8 mouse cellular contexts compared by ENCODE assay signal in genomic region chr2:118546798-118547165, GRCm38 (mm10). TPM values are rescaled to one million over a fixed set of nuclear protein-coding genes. Genes with fewer than 3 reads are reported as not detected.
A peak's percentile ranks its signal among the peaks of the same experiment; 100 is the strongest.
DNase-seq lines count a peak whose midpoint lies in the region; ATAC-seq and TF ChIP-seq lines count a peak whose summit lies in the region.

No protein-coding gene starts in this region.

- H3K4me3 ChIP-seq in kidney, embryonic 16.5 days (ENCODE audit: low read length) = no peak overlapping the region; the same call in 1 of the 2 replicates
- H3K4me3 ChIP-seq in bone marrow macrophage, adult 2 months (ENCODE audit: insufficient read depth, low read length) = no peak overlapping the region
- peak overlapping the region; percentile 92; the same call in 1 of the 2 replicates for H3K4me3 ChIP-seq in limb, embryonic 12.5 days (replicated peaks)

- 61% methylated on average over 3 of the region's 3 CpGs for WGBS in kidney, embryonic 16.5 days
- 61% methylated on average over 3 of the region's 3 CpGs for WGBS in limb, embryonic 12.5 days

- no peaks in the 10 kb centered on the region for H3K9me3 ChIP-seq in kidney, embryonic 16.5 days (ENCODE audit: low read length)
- no peaks in the 10 kb centered on the region for H3K9me3 ChIP-seq in limb, embryonic 12.5 days

- TF ChIP-seq CTCF in bone marrow macrophage, adult 2 months (IDR thresholded peaks at IDR 0.05; ENCODE audit: low read depth, low read length) = no peak

- 0 out of 2 replicates have a peak, but pooled peaks cover 3% of the 10 kb centered on the region for H3K27me3 ChIP-seq in kidney, embryonic 16.5 days (ENCODE audit: insufficient read depth, low read length)
- no peaks in the 10 kb centered on the region for H3K27me3 ChIP-seq in limb, embryonic 12.5 days

- peak overlapping the region; percentile 80 for H3K9ac ChIP-seq in kidney, embryonic 16.5 days (replicated peaks; ENCODE audit: low read length)
- H3K9ac ChIP-seq in limb, embryonic 12.5 days (replicated peaks) = 0 out of 2 replicates have a peak overlapping the region, but pooled peaks have one; percentile 31

- DNase-seq in embryo, embryonic 9.5 days (ENCODE audit: extremely low spot score) = peak; percentile 8
- DNase-seq in embryo, embryonic 11 days = no peak
- no peak for DNase-seq in kidney, adult 18-20 months
- no peak for DNase-seq in right cerebral cortex, postnatal 4 days
- DNase-seq in right cerebral cortex, postnatal 14 days = no peak

- ATAC-seq in kidney, embryonic 16.5 days (ENCODE audit: low FRiP score, low TSS enrichment) = no peak
- no peak for ATAC-seq in limb, embryonic 12.5 days (ENCODE audit: insufficient number of reproducible peaks, insufficient read depth, low FRiP score, low TSS enrichment, low read depth)

- H3K4me2 ChIP-seq in kidney, embryonic 16.5 days (replicated peaks; ENCODE audit: low read depth, low read length) = peak overlapping the region; percentile 76
- H3K4me2 ChIP-seq in limb, embryonic 12.5 days = peak overlapping the region; percentile 86

- no peaks in the 10 kb centered on the region for H3K36me3 ChIP-seq in kidney, embryonic 16.5 days (ENCODE audit: insufficient read depth, low read length)
- H3K36me3 ChIP-seq in limb, embryonic 12.5 days = peaks cover 4% of the 10 kb centered on the region; the same call in 1 of the 2 replicates

- TF ChIP-seq POLR2A in bone marrow macrophage, adult 2 months (IDR thresholded peaks at IDR 0.05; ENCODE audit: borderline replicate concordance, low read depth, low read length) = no peak

- peaks cover 77% of the 10 kb centered on the region for H3K4me1 ChIP-seq in kidney, embryonic 16.5 days (ENCODE audit: insufficient read depth, low read length)
- H3K4me1 ChIP-seq in bone marrow macrophage, adult 2 months (ENCODE audit: control insufficient read depth, insufficient read depth, low read length) = peaks cover 59% of the 10 kb centered on the region
- peaks cover 75% of the 10 kb centered on the region for H3K4me1 ChIP-seq in limb, embryonic 12.5 days (replicated peaks)

- H3K27ac ChIP-seq in kidney, embryonic 16.5 days (ENCODE audit: low read length) = peak overlapping the region; percentile 93
- 0 out of 2 replicates have a peak overlapping the region, but pooled peaks have one; percentile 78 for H3K27ac ChIP-seq in bone marrow macrophage, adult 2 months (ENCODE audit: insufficient read depth, low read depth, low read length)
- H3K27ac ChIP-seq in limb, embryonic 12.5 days = peak overlapping the region; percentile 99

RNA-seq across cellular contexts. Expression of gene Bmf, which starts 2.7 kb away (rescaled TPM):
- 7.6 and 9.9 TPM in 2 replicates for polyA plus RNA-seq in kidney, embryonic 16.5 days (2015; fragmentation: Nextera tagmentation; extraction: Ambion mirVana)
- polyA plus RNA-seq in bone marrow macrophage, adult 2 months (2012; ENCODE audit: insufficient read depth, insufficient read length, missing spikeins) = 30.0 and 44.1 TPM in 2 replicates
- polyA plus RNA-seq in limb, embryonic 12.5 days (2016; fragmentation: Nextera tagmentation; extraction: Ambion mirVana) = 4.8 and 7.1 TPM in 2 replicates

RNA-seq across cellular contexts. Expression of gene Bub1b, which starts 51.2 kb away (rescaled TPM):
- 102 and 112 TPM in 2 replicates for polyA plus RNA-seq in kidney, embryonic 16.5 days (2015; fragmentation: Nextera tagmentation; extraction: Ambion mirVana)
- 43.3 and 49.9 TPM in 2 replicates for polyA plus RNA-seq in bone marrow macrophage, adult 2 months (2012; ENCODE audit: insufficient read depth, insufficient read length, missing spikeins)
- polyA plus RNA-seq in limb, embryonic 12.5 days (2016; fragmentation: Nextera tagmentation; extraction: Ambion mirVana) = 119 and 127 TPM in 2 replicates
